In genomic region chr17:7385364-7385763, GRCm38 (mm10) we compare ENCODE assay signal across 19 mouse cellular contexts. TPM values are rescaled to one million over a fixed set of nuclear protein-coding genes. Genes with fewer than 3 reads are reported as not detected.
"Had no signal": no experiment of that assay in that cellular context is flagged by ENCODE, and none has a peak within 500 bp of the region (broad histone marks: within the 10 kb centered on the region; RNA-seq: fewer than 3 reads in every experiment).

Gene Unc93a2, minus strand, starts transcription at chr17:7385464.

RNA-seq across cellular contexts. Expression of gene Unc93a2, which starts in this region (rescaled TPM):
- polyA plus RNA-seq: limb, embryonic 10.5 days; limb, embryonic 11.5 days; limb, embryonic 12.5 days; limb, embryonic 13.5 days; liver, embryonic 11.5 days; liver, embryonic 12.5 days; lung, embryonic 14.5 days; lung, embryonic 15.5 days; lung, embryonic 16.5 days; lung, postnatal 0 days; macrophage; midbrain, embryonic 10.5 days; midbrain, embryonic 11.5 days; midbrain, embryonic 12.5 days; midbrain, embryonic 13.5 days; midbrain, embryonic 14.5 days; midbrain, embryonic 16.5 days; myocyte; neural tube, embryonic 11.5 days had no signal
